Mouse (Mus musculus): ENCODE data around the gene Foxo3.
A peak's percentile ranks its signal among the peaks of the same experiment; 100 is the strongest.

The Foxo3 gene

GRCm38 (mm10) chr10:42276507-42277345 is at the start of gene Foxo3:
Gene Foxo3, minus strand, starts transcription at chr10:42276755.
- DNase-seq (ENCODE audit: extremely low read depth, low read depth), result peak; percentile 70

- no peak for DNase-seq (ENCODE audit: extremely low read depth, low read depth)
These were observed 48.8 kb upstream of the Foxo3 start for GRCm38 (mm10) chr10:42325305-42325704.

GRCm38 (mm10) chr10:42323978-42324377 is 47.4 kb upstream of the Foxo3 start:
- DNase-seq (ENCODE audit: extremely low read depth, low read depth), result no peak

- DNase-seq (ENCODE audit: extremely low read depth, low read depth), result no peak
These were observed 36.7 kb upstream of the Foxo3 start for GRCm38 (mm10) chr10:42313222-42313786.

GRCm38 (mm10) chr10:42312557-42312956 is 36.0 kb upstream of the Foxo3 start:
- DNase-seq (ENCODE audit: extremely low read depth, low read depth), result no peak

- no peak for DNase-seq (ENCODE audit: extremely low read depth, low read depth)
These were observed 32.1 kb upstream of the Foxo3 start for GRCm38 (mm10) chr10:42308687-42308987.

GRCm38 (mm10) chr10:42307980-42308686 is 31.6 kb upstream of the Foxo3 start:
- no peak for DNase-seq (ENCODE audit: extremely low read depth, low read depth)

GRCm38 (mm10) chr10:42306422-42306821 is 29.9 kb upstream of the Foxo3 start:
- no peak for DNase-seq (ENCODE audit: extremely low read depth, low read depth)

- no peak for DNase-seq (ENCODE audit: extremely low read depth, low read depth)
These were observed 24.2 kb upstream of the Foxo3 start for GRCm38 (mm10) chr10:42300805-42301204.

GRCm38 (mm10) chr10:42299967-42300366 is 23.4 kb upstream of the Foxo3 start:
- no peak for DNase-seq (ENCODE audit: extremely low read depth, low read depth)

GRCm38 (mm10) chr10:42299426-42299825 is 22.9 kb upstream of the Foxo3 start:
- no peak for DNase-seq (ENCODE audit: extremely low read depth, low read depth)

- DNase-seq (ENCODE audit: extremely low read depth, low read depth), result no peak
These were observed 21.4 kb upstream of the Foxo3 start for GRCm38 (mm10) chr10:42297954-42298353.

GRCm38 (mm10) chr10:42297109-42297508 is 20.6 kb upstream of the Foxo3 start:
- DNase-seq (ENCODE audit: extremely low read depth, low read depth), result no peak

GRCm38 (mm10) chr10:42296559-42296958 is 20.0 kb upstream of the Foxo3 start:
- no peak for DNase-seq (ENCODE audit: extremely low read depth, low read depth)

GRCm38 (mm10) chr10:42295028-42295427 is 18.5 kb upstream of the Foxo3 start:
- peak; percentile 53 for DNase-seq (ENCODE audit: extremely low read depth, low read depth)

- DNase-seq (ENCODE audit: extremely low read depth, low read depth), result no peak
These were observed 17.8 kb upstream of the Foxo3 start for GRCm38 (mm10) chr10:42294392-42294791.

- DNase-seq (ENCODE audit: extremely low read depth, low read depth), result no peak
These were observed 17.3 kb upstream of the Foxo3 start for GRCm38 (mm10) chr10:42293877-42294276.

- DNase-seq (ENCODE audit: extremely low read depth, low read depth), result no peak
These were observed 14.8 kb upstream of the Foxo3 start for GRCm38 (mm10) chr10:42291360-42291759.

GRCm38 (mm10) chr10:42287666-42288065 is 11.1 kb upstream of the Foxo3 start:
- no peak for DNase-seq (ENCODE audit: extremely low read depth, low read depth)

- DNase-seq (ENCODE audit: extremely low read depth, low read depth), result no peak
These were observed 1.8 kb upstream of the Foxo3 start for GRCm38 (mm10) chr10:42278307-42278850.

- peak; percentile 97 for DNase-seq (ENCODE audit: extremely low read depth, low read depth)
These were observed 1.1 kb upstream of the Foxo3 start for GRCm38 (mm10) chr10:42277476-42278306.
